Mouse (Mus musculus) bone marrow, adult 2 months (tissue): Measurements from ENCODE around the gene 2610528J11Rik. TPM values are rescaled to one million over a fixed set of nuclear protein-coding genes. Genes with fewer than 3 reads are reported as not detected.
"Not testable (repeated sequence)": the region's sequence is repeated elsewhere in the genome, so short reads cannot be mapped to it uniquely, and the experiment has no call there.

ENCODE experiments used
- H3K27ac ChIP-seq: fragments of 200-500 bp; 2 replicates; pipeline ENCODE4 v1.5.1; 2012; ENCODE audit warnings: low read depth, mild to moderate bottlenecking, control low read depth, inconsistent platforms, low read length; ENCODE audit not compliant: control insufficient read depth, poor library complexity, insufficient read depth
- H3K4me1 ChIP-seq: fragments of 200-500 bp; 2 replicates; pipeline ENCODE4 v1.6.1; 2011; ENCODE audit warnings: low read length; ENCODE audit not compliant: control insufficient read depth, insufficient read depth
- H3K4me3 ChIP-seq: fragments of 200-500 bp; replicated peaks from 2 replicates; pipeline ENCODE3; 2011; ENCODE audit warnings: mild to moderate bottlenecking, low read depth, low read length, control low read depth; ENCODE audit not compliant: control insufficient read depth
- CTCF ChIP-seq: fragments of 200-500 bp; IDR thresholded peaks from 2 replicates; pipeline ENCODE4 v1.5.1; 2011; ENCODE audit warnings: low read length, control low read depth; ENCODE audit not compliant: control insufficient read depth, insufficient read depth
- POLR2A ChIP-seq: fragments of 200-500 bp; IDR thresholded peaks from 2 replicates; pipeline ENCODE4 v1.6.1; 2011; ENCODE audit warnings: low read depth, mild to moderate bottlenecking, control low read depth, low read length, borderline replicate concordance; ENCODE audit not compliant: control insufficient read depth
- WGBS: fragments of 180-500 bp; shearing (Covaris S2); methylation state at CpG from one replicate; pipeline ENCODE4 v1.1.7; 2018; 5-methylcytosine and 5-hydroxymethylcytosine counted together
- polyA plus RNA-seq: library from polyadenylated mRNA; stranded (reverse); fragments of >200 nt; gene quantifications from 2 replicates; pipeline ENCODE4 v1.2.4, GENCODE M21; 2011; ENCODE audit warnings: low replicate concordance; ENCODE audit not compliant: missing spikeins, insufficient read depth, insufficient read length

The 2610528J11Rik gene
- polyA plus RNA-seq, 1 experiment, result 2.1 TPM

DNA sequence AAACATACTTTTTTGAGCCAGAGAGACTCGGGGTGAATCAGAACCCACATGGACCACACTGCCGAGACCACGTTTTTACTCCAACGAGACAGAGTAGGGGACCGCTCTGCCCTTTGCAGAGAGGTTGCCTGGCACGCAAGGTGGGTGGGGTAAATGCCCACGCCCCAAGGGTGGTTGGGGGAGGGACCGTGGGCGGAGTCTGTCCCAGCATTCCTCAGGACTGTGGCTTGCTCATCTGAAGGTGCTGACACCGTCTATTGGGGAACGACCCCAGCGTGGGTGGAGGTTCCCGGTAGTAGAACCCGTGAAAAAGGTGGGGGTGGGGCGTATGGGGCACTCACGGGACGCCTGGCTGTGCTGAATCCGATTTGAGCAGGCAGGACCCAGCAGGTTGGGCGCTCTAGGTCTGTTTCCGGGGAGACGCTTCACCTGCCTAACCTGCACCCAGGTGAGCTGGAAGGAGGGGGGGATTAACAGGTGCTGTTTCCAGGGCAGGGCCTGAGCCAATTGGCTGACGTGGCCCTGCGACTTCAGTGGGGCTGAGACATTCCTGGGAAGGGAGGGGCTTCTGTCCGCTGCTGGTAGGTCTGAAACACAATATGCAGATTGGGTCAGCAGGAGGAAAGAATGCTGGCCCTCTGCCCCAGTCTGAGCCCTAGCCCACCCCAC, 16.9 kb downstream of the 2610528J11Rik start, which contains the start of gene Tmem125:
Gene Tmem125 (minus strand): TSS at position 453 of the 669 bp plus-strand sequence.
- TF ChIP-seq CTCF, result no peak
- no peak for TF ChIP-seq POLR2A
- WGBS, result 8% methylated on average over 24 of the region's 24 CpGs
- no peak within 1 kb of the TSS for H3K27ac ChIP-seq
- peak within 1 kb of the TSS; percentile 48 for H3K4me3 ChIP-seq
- no peaks in the 10 kb centered on the region; the same call in 1 of the 2 replicates for H3K4me1 ChIP-seq

DNA sequence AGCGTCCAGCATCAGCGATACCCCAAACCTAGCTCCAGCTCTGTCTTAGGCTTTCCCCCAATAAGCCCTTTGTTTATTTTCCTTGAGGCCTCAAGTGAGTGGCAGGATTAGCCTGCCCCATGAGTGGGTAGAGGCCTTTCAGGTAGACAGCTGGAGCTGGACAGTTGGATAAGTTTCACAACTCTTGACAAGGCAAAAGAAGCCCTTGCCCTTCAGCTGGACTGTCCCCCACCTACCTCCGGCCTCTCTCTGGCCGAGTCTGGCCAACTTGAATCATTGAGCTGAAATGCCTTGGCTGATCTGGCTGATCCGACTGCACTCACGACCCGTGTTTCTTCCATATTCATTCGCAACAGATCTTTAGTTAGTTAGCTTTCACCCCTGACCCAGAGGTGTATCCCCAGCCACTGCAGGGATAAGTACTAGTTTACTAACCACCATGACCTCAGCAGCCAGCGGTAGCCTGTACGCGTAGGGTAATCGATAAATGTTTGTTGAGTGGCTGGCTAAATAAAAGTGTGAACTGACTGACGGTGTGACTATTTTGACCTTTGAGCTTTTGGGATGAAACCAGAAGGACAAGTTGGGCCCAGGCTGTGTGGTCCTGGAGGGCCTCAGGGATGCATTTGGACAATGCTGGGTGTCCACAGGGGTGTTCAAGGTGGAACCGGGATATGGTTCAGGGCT, 17.8 kb downstream of the 2610528J11Rik start:
- Histone ChIP-seq H3K27ac (no peak overlapping the region), H3K4me3 (no peak overlapping the region), H3K4me1 (no peaks in the 10 kb centered on the region; the same call in 1 of the 2 replicates)
- no peak for TF ChIP-seq POLR2A
- TF ChIP-seq CTCF, result no peak
- WGBS, result 86% methylated on average over 14 of the region's 14 CpGs

GRCm38 (mm10) chr4:118547424-118548129, 20.8 kb downstream of the 2610528J11Rik start:
- 80% methylated on average over 23 of the region's 23 CpGs for WGBS
- H3K4me3 ChIP-seq, H3K27ac ChIP-seq, H3K4me1 ChIP-seq: not testable (repeated sequence)

GRCm38 (mm10) chr4:118548130-118548480, 21.3 kb downstream of the 2610528J11Rik start:
- TF ChIP-seq CTCF (peak; percentile 17; the same call in 1 of the 2 replicates), POLR2A (0 out of 2 replicates have a peak, but pooled peaks have one; percentile 6)
- not testable (repeated sequence) for H3K4me3 ChIP-seq, H3K27ac ChIP-seq, H3K4me1 ChIP-seq
- WGBS, result 79% methylated on average over 10 of the region's 10 CpGs

DNA sequence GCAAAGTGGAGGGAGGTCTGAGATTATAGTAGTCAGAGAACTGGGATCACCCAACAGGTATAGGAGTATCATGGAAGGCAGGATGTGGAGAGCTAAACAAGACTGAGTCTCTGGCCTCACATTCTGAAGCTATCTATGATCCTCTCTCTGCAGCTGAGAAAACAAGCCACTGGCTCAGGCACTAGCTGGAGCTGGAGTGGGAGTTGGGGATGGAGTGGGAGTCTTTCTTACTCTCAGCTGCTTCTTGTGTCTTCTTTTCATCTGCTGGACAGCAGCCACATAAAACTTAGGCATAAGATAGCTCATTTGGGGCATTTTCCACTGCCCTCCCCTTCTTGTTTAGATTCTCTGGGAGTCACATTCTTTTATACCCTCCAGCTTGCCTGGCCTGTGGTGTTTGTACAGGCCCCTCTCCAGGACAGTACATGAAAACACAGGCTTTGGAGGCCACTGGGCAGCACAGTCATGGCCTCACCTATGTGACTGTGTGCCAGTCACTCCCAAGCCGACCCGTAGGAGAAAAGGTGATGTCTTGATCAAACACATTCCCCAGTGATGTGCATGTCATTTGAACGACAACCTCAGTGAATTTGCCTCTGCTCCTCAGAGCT, 26.3 kb downstream of the 2610528J11Rik start:
- WGBS, result 76% methylated on average over 3 of the region's 3 CpGs
- no peak overlapping the region for H3K27ac ChIP-seq
- H3K4me3 ChIP-seq, result no peak overlapping the region
- no peak for TF ChIP-seq POLR2A
- TF ChIP-seq CTCF, result no peak
- H3K4me1 ChIP-seq, result no peaks in the 10 kb centered on the region

DNA sequence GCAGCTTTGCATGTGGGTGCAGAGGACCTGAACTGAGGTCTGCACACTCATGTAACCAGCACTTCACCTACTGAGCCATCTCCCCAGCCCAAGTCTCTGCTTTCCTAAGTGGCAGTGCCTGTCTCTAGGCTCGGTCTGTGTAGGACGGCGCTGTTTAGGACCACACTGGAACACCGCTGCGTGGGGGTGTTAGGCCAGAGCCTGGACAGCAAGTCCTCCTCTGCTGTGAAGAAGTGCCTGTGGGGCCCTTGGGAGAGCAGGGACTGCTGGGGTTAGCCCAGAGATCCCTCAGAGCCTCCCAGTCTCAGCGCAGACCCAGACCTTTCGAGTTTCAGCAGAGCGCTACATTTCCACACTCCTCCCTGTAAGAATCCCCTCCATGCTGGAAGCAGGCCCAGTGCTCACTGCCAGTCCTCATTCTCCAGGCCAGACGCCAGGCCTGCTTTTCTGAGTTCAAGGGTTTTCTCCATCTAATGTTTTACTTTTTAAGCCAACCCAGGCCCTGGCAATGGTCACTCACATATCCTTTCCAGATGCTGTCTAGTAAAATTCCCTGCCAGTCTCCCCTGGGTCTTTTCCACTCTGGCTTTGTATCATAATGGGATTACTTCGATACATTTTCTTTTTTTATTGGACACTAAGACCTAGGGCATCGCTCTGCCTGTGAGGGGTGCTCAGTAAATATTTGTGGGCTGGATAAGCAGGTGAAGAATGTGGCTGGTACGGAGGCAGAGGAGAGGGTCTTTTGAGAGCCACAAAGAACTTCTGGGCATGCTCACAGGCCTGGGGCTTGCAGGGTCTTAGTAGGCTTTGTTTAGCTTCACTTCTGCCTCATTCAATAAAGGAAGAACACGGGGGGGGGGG, 37.5 kb downstream of the 2610528J11Rik start:
- Histone ChIP-seq H3K4me1 (no peaks in the 10 kb centered on the region), H3K27ac (no peak overlapping the region), H3K4me3 (no peak overlapping the region)
- 76% methylated on average over 13 of the region's 13 CpGs for WGBS
- TF ChIP-seq POLR2A (no peak), CTCF (no peak)

DNA sequence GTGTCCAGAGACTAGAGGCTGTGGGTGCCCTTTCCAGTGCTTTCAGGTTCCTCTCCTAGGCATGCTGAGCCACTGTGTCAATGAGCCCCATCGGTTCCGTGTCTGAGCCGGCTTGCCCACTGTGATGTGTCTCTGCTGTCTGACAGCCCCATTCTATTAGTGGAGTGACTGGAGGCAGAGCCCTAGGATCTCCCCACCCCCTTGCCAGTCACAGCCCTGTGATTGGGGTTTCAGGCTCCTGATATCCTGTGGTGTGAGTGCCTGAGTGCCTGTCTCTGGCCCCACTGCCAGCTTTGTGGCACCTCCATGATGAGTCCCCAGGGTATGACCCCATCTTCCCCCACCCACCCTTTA, 38.1 kb downstream of the 2610528J11Rik start:
- 70% methylated on average over 3 of the region's 3 CpGs for WGBS
- TF ChIP-seq POLR2A (no peak), CTCF (no peak)

GRCm38 (mm10) chr4:118566161-118566676, 39.4 kb downstream of the 2610528J11Rik start:
- Histone ChIP-seq H3K27ac (no peak overlapping the region), H3K4me1 (no peaks in the 10 kb centered on the region), H3K4me3 (no peak overlapping the region)
- TF ChIP-seq CTCF, result peak; percentile 73
- no peak for TF ChIP-seq POLR2A
- 30% methylated on average over 7 of the region's 7 CpGs for WGBS

More for the DNA sequence above, 38.1 kb downstream of the 2610528J11Rik start:
- Histone ChIP-seq H3K27ac (no peak overlapping the region), H3K4me1 (no peaks in the 10 kb centered on the region), H3K4me3 (no peak overlapping the region)
